Mouse (Mus musculus) left cerebral cortex, adult 8-10 months (tissue): ENCODE results near the gene Zbtb34. TPM values are rescaled to one million over a fixed set of nuclear protein-coding genes. Genes with fewer than 3 reads are reported as not detected.
A peak's percentile ranks its signal among the peaks of the same experiment; 100 is the strongest.

Experiments
- DNase-seq, 2 experiments: peaks; one replicate each; pipeline ENCODE4 v3.0.0; 2022; ENCODE audit warnings: low spot score in 2 of 2
- total RNA-seq, 4 experiments: library from RNA; stranded (reverse); gene quantifications; 2 replicates each; pipeline ENCODE4 v1.2.4; 2022

Zbtb34 gene
- total RNA-seq, 4 experiments from 2014 or later = 22.7 to 30.4 (median 24.4) TPM

GRCm38 (mm10) chr2:33401217-33401616, 29.9 kb downstream of the Zbtb34 start:
- DNase-seq = no peak

- no peak for DNase-seq
Measured at GRCm38 (mm10) chr2:33400541-33400940, 30.6 kb downstream of the Zbtb34 start.

DNA sequence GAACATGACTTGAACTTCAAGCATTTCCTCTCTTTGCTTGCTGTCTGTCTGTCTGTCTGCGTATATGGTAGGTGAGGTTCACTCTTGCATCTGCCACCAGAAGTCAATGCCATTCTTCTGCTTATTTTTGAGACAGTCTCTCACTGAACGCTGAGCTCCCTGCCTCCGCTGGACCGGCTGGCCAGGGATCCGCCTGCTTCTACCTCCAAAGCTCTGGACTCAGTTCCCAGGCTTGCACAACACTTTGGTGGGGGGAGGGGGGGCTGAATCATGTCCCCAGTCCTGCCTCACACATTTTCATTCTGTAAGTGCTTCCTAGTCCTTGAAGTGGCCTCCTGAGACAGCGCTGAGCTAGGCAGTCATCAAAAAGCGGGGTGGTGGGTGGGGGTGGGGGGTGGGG, 32.0 kb downstream of the Zbtb34 start:
- no peak for DNase-seq

GRCm38 (mm10) chr2:33397036-33397435, 34.1 kb downstream of the Zbtb34 start:
- no peak for DNase-seq

- DNase-seq = no peak
Measured at GRCm38 (mm10) chr2:33395053-33395452, 36.1 kb downstream of the Zbtb34 start.

DNA sequence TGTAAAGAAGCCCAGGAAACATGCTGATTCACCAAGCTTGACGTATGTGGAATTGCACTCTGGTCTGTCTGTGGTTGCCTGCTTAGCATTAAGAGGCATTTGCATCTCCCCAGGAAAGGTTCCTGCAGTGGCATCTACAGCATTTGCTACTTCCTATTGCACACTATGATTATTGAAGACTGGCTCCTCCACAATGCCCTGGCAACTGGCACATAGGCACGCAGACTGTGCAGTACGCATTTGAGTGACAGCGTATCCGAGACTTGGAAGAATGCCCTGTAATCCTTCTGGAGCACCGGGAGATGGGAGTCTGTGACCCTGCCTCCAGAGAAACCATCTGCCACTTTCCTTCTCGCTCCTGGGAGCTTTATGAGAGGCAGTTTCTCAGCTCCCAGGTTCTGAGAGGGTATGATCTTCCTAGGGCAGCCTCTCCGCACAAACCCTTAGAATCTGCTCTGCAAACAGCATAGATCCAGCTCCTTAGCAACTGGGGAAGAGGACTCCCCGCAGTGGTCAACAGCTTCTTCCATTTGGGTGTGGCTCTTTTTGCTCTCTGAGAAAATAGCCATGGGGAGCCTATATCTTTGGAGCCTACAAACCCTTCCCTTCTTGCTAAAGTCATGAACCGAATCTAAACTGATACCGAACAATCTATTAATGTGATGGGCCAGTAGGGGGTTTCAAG, 37.0 kb downstream of the Zbtb34 start:
- no peak for DNase-seq

- no peak for DNase-seq
Measured at GRCm38 (mm10) chr2:33393021-33393420, 38.1 kb downstream of the Zbtb34 start.

DNA sequence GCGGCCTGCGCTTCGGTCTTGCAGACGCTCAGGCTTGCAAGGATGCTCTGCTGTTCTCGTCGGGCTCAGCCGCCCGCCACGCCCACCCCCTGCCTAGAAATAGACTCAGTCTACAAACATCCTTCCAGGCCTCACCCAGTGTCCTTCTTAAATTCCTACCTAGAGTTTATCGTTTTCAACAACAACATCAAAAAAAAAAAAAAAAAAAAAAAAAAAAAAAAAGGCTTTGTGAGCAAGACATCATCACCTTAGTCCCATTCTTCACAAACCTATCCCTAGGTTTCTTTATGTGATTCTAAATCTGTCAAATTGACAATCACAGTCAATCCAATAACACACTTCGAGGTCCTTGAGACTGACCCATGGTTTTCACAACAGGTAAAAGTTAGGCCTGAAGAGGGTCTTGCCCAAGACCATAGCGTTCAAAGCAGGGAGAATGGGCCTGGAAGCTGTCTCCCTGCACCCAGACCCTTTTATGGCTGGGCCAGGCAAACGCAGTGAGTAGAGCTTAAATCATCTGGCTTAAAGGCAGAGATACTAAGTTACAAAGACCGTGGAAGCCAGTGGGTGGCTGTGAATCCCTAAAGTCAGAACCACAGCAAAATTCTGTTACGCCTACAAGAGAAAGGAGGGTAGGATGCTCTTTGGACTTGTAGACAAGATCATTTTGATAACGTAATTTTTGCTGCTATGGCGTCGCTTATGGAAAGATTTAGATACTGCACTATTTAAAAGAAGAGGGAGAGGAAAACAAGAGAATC, 59.3 kb downstream of the Zbtb34 start:
- no peak for DNase-seq

- DNase-seq = peak; percentile 93 to 98
Measured at GRCm38 (mm10) chr2:33370777-33371647, 60.1 kb downstream of the Zbtb34 start, which contains the start of gene Ralgps1. Gene Ralgps1 (minus strand): TSS chr2:33371486.

- DNase-seq = no peak
Measured at GRCm38 (mm10) chr2:33370276-33370776, 60.8 kb downstream of the Zbtb34 start.

DNA sequence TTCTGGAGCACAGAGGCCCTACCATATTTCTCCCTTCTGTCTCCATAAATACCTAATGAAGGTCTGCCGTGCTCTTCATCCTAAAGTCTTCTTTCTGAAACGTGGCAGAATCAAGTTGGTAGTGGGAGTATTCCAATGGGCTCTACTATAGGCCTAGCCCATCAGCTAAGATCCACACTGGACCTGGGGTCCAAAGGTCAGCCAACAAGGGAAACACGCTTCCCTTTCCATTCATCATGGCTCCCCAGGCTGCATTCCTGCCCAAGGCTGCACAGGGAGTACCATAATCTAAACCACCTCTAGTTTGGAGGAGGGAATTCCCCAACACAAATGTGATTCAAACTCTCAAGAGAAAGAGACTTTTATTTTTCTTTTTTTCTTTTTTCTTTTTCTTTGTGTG, 61.7 kb downstream of the Zbtb34 start:
- DNase-seq = no peak

- no peak for DNase-seq
Measured at GRCm38 (mm10) chr2:33368486-33368885, 62.6 kb downstream of the Zbtb34 start.

DNA sequence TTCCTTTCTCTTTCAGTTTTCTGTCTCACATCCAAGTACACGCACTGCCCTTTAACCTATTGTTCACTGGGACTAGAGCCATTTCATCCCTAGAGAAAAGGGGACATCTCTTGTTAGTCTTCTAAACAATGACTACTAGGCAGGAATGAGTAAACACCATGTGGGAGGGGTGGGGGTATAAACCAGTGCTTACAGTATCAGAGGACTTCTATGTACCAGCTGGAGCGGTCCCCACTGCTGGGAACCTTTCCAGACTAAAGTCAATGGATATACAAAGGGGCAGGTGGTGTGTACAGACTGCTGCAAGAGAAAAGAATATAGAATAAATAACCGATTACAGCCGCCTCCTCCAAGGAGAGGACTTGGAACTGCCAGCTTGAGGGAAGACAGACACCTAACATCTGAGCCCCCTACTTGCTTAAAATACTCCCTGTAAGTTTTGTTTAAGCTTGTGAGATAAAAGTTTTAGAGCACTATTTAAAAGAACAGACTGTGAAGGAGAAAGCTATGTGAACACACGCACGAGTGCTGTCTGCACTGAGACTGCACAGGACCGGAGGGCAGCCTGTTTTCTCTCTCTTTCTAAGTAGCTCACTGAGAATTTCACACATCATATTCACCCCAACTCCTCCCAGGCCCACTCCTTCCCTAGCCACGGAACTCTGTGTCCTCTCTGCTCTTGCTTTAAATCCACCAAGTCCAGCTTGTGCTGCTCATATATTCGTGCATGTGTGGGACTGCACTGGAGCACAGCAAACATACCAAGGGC, 65.2 kb downstream of the Zbtb34 start:
- no peak for DNase-seq

DNA sequence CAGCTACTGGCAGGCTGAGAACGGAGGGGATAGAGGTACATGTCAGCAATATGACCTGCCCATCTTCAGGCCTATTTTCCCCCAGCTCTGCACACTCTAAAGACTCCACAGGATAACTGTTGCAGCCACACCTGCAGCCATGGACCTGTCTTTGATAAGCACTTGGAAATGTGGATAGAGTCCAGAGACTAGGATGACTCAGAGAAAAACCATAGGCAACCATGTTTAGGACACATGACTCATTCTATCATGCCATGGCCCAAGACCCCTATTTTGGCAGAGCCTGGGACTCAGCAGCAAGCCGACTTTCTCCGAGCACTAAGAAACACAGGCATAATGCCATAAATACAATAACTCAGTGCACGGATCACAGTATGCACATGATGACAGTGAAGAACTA, 66.5 kb downstream of the Zbtb34 start:
- DNase-seq = no peak

GRCm38 (mm10) chr2:33363890-33364289, 67.2 kb downstream of the Zbtb34 start:
- no peak for DNase-seq

GRCm38 (mm10) chr2:33361139-33361716, 69.9 kb downstream of the Zbtb34 start:
- DNase-seq = no peak

GRCm38 (mm10) chr2:33360564-33360963, 70.6 kb downstream of the Zbtb34 start:
- DNase-seq = no peak

DNA sequence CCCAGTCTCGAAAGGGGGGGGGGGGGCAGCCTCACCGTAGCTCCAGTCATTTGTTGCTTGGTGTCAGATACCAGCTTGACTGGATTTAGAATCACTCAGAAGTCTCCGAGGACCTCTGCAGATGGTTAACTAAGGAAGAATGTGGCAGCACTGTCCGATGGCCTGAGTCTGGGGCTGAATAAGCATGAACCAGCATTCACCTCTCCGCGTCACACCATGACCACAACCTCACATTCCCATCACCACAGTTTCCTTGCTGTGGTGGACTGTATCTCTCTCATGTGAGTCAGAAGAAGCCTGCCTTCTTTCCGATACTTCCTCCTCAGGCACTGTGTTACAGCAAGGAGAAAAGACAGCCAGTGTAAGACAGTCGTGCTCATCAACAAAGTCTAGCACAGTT, 71.9 kb downstream of the Zbtb34 start:
- no peak for DNase-seq

DNA sequence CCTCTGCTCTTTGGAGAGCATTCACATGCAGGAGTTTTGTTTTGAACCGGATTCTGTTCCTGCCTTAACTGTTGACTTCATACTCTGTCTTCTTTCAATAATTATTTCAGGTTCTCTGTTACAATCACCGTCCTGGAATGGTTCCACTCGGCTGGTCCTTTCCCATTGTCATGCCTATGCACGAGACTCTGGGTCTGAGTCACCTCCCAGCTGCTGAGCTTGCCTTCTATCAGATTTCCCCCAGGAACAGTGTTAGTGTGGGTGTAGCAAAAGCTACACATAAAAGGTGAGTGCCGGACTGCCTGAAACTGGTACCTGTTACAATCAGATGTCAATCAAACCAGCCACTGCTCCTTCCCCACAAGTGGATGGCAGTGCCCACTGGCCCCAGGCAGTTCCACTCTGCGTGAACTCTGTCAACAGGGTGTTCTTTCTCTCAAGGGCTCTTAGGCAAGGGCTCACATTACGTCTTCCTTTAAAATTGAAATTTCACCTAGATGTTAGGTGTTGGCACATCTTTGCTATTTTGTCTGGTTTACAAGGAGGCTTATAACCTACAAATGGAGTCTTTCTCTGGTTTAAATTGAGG, 73.8 kb downstream of the Zbtb34 start:
- DNase-seq = no peak
